In genomic region chr2:30695771-30696456, GRCm38 (mm10) we compare ENCODE assay signal across 9 mouse cellular contexts.
DNase-seq lines count a peak whose midpoint lies in the region; ATAC-seq and TF ChIP-seq lines count a peak whose summit lies in the region.
"Had no signal": no experiment of that assay in that cellular context is flagged by ENCODE, and none has a peak within 500 bp of the region (broad histone marks: within the 10 kb centered on the region; RNA-seq: fewer than 3 reads in every experiment).

No protein-coding gene starts in this region.

- H3K4me3 ChIP-seq in heart, embryonic 11.5 days (ENCODE audit: low read depth, low read length): no peak overlapping the region
- H3K4me3 ChIP-seq in forebrain, embryonic 12.5 days (replicated peaks): no peak overlapping the region
- no peak overlapping the region for H3K4me3 ChIP-seq in hindbrain, postnatal 0 days (ENCODE audit: low read length)
- H3K4me3 ChIP-seq in midbrain, embryonic 14.5 days (replicated peaks; ENCODE audit: low read depth, low read length): no peak overlapping the region
- H3K4me3 ChIP-seq: neural tube, embryonic 12.5 days had no signal

- H3K27ac ChIP-seq in heart, embryonic 11.5 days (ENCODE audit: low read depth, low read length): peak overlapping the region; percentile 73
- H3K27ac ChIP-seq in forebrain, embryonic 12.5 days: peak overlapping the region; percentile 100
- peak overlapping the region; percentile 61 for H3K27ac ChIP-seq in hindbrain, postnatal 0 days
- H3K27ac ChIP-seq in midbrain, embryonic 14.5 days (replicated peaks; ENCODE audit: low read depth, low read length): peak overlapping the region; percentile 99

- H3K9ac ChIP-seq in heart, embryonic 11.5 days (ENCODE audit: low read depth, low read length): peak overlapping the region; percentile 11; the same call in 1 of the 2 replicates
- no peak overlapping the region for H3K9ac ChIP-seq in forebrain, embryonic 12.5 days
- H3K9ac ChIP-seq in hindbrain, postnatal 0 days (replicated peaks; ENCODE audit: low read length): no peak overlapping the region
- peak overlapping the region; percentile 6; the same call in 1 of the 2 replicates for H3K9ac ChIP-seq in midbrain, embryonic 14.5 days (replicated peaks; ENCODE audit: low read length)
- H3K9ac ChIP-seq: neural tube, embryonic 12.5 days had no signal

- H3K36me3 ChIP-seq in heart, embryonic 11.5 days (ENCODE audit: control insufficient read depth, insufficient read depth, low read length): no peaks in the 10 kb centered on the region
- no peaks in the 10 kb centered on the region for H3K36me3 ChIP-seq in forebrain, embryonic 12.5 days (replicated peaks)
- H3K36me3 ChIP-seq in hindbrain, postnatal 0 days (ENCODE audit: insufficient read depth, low read length): no peaks in the 10 kb centered on the region
- no peaks in the 10 kb centered on the region for H3K36me3 ChIP-seq in midbrain, embryonic 14.5 days (ENCODE audit: control insufficient read depth, insufficient read depth, low read length)
- H3K36me3 ChIP-seq: neural tube, embryonic 12.5 days had no signal

- H3K27me3 ChIP-seq in heart, embryonic 11.5 days (ENCODE audit: control insufficient read depth, insufficient read depth, low read length): no peaks in the 10 kb centered on the region
- no peaks in the 10 kb centered on the region for H3K27me3 ChIP-seq in forebrain, embryonic 12.5 days
- H3K27me3 ChIP-seq in hindbrain, postnatal 0 days (ENCODE audit: insufficient read depth, low read length): no peaks in the 10 kb centered on the region
- no peaks in the 10 kb centered on the region for H3K27me3 ChIP-seq in midbrain, embryonic 14.5 days (ENCODE audit: control insufficient read depth, insufficient read depth, low read length)
- H3K27me3 ChIP-seq: neural tube, embryonic 12.5 days had no signal

- no peaks in the 10 kb centered on the region for H3K9me3 ChIP-seq in heart, embryonic 11.5 days (replicated peaks; ENCODE audit: control insufficient read depth, low read length)
- no peaks in the 10 kb centered on the region for H3K9me3 ChIP-seq in forebrain, embryonic 12.5 days
- H3K9me3 ChIP-seq in hindbrain, postnatal 0 days (ENCODE audit: low read length): no peaks in the 10 kb centered on the region
- no peaks in the 10 kb centered on the region for H3K9me3 ChIP-seq in midbrain, embryonic 14.5 days (ENCODE audit: control insufficient read depth, low read length)
- H3K9me3 ChIP-seq: neural tube, embryonic 12.5 days had no signal

- DNase-seq in heart, adult 9 months (ENCODE audit: low spot score in 2 of 2): no peak
- no peak for DNase-seq in hindbrain, postnatal 0 days (ENCODE audit: low spot score)
- DNase-seq in midbrain, embryonic 14.5 days: no peak
- DNase-seq in Muller cell, postnatal 12 days (ENCODE audit: inconsistent ontology term): no peak

- no peak for ATAC-seq in heart, embryonic 11.5 days (replicated peaks; ENCODE audit: insufficient number of reproducible peaks, low FRiP score, low TSS enrichment)
- no peak for ATAC-seq in forebrain, embryonic 12.5 days (ENCODE audit: low FRiP score)
- no peak for ATAC-seq in hindbrain, postnatal 0 days
- no peak for ATAC-seq in midbrain, embryonic 14.5 days (ENCODE audit: low FRiP score, low TSS enrichment)
- no peak for ATAC-seq in erythroblast, adult 5-6 weeks (replicated peaks; ENCODE audit: low FRiP score, poor library complexity, severe bottlenecking)
- no peak for ATAC-seq in megakaryocyte-erythroid progenitor cell, adult 5-6 weeks (replicated peaks; ENCODE audit: low FRiP score, low TSS enrichment, poor library complexity, severe bottlenecking)

- peak overlapping the region; percentile 5; the same call in 1 of the 2 replicates for H3K4me2 ChIP-seq in heart, embryonic 11.5 days
- H3K4me2 ChIP-seq in forebrain, embryonic 12.5 days: no peak overlapping the region
- no peak overlapping the region for H3K4me2 ChIP-seq in hindbrain, postnatal 0 days (ENCODE audit: low read depth, low read length)
- no peak overlapping the region for H3K4me2 ChIP-seq in midbrain, embryonic 14.5 days (ENCODE audit: low read length)
- H3K4me2 ChIP-seq: neural tube, embryonic 12.5 days had no signal

- WGBS in heart, embryonic 11.5 days (ENCODE audit: insufficient replicate concordance): 24% methylated on average over 11 of the region's 11 CpGs
- WGBS in forebrain, embryonic 12.5 days: 68% methylated on average over 11 of the region's 11 CpGs
- 50% methylated on average over 11 of the region's 11 CpGs for WGBS in hindbrain, postnatal 0 days
- 57% methylated on average over 11 of the region's 11 CpGs for WGBS in midbrain, embryonic 14.5 days

- peaks cover 76% of the 10 kb centered on the region for H3K4me1 ChIP-seq in heart, embryonic 11.5 days (ENCODE audit: control insufficient read depth, insufficient read depth, low read length)
- H3K4me1 ChIP-seq in forebrain, embryonic 12.5 days: peaks cover 71% of the 10 kb centered on the region
- peaks cover 40% of the 10 kb centered on the region for H3K4me1 ChIP-seq in hindbrain, postnatal 0 days (ENCODE audit: insufficient read depth, low read length)
- peaks cover 58% of the 10 kb centered on the region for H3K4me1 ChIP-seq in midbrain, embryonic 14.5 days (ENCODE audit: control insufficient read depth, insufficient read depth, low read length)

- TF ChIP-seq CTCF in hindbrain, postnatal 0 days (IDR thresholded peaks at IDR 0.05; ENCODE audit: low read depth): no peak

Comparison
In these comparisons a context has a peak if more than half of its experiments do, and no peak if none do; other contexts are left out.
1. H3K9ac ChIP-seq: peak in heart, embryonic 11.5 days (single experiment) and midbrain, embryonic 14.5 days (single experiment); none in forebrain, embryonic 12.5 days (single experiment) and hindbrain, postnatal 0 days (single experiment).
2. Peak in every context shown above with its lines, with median percentiles within 50 percentile points of each other: H3K27ac ChIP-seq.